Mouse (Mus musculus): ENCODE measurements around the gene 5330417H12Rik.

DNA sequence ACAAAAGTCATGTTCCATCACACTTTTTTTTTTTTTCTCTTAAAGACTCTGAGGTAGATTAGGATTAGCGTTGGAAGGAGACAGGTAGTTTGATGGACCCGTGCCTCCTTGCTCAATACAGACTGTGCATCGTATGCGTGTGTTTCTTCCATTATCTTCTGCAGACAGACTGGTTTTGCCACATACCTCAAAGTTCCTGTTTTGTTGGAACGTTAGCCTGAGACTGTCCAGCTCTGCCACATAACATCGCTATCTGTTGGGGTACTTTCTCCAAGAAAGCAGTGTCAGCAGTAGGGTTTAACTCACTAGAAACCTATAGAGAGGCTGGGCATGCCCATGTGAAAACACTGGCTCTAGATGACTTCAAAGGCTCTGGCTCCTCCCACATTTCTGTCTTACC, 31.5 kb upstream of the 5330417H12Rik start:
- TF ChIP-seq MEF2A (IDR thresholded peaks at IDR 0.05; ENCODE audit: extremely low read depth, insufficient replicate concordance, low read depth, low read length, poor library complexity, severe bottlenecking): no peak
- TF ChIP-seq CTCF (IDR thresholded peaks at IDR 0.05 in 2 of 3, conservative IDR thresholded peaks at IDR 0.05 in 1 of 3; ENCODE audit: control insufficient read depth in 1 of 3, insufficient read depth in 1 of 3, low read depth in 2 of 3, low read length in 3 of 3, poor library complexity in 1 of 3, severe bottlenecking in 1 of 3): no peak
- TF ChIP-seq KAT2A (conservative IDR thresholded peaks at IDR 0.05; ENCODE audit: low read depth, low read length): no peak
- no peak for TF ChIP-seq POLR2A (IDR thresholded peaks at IDR 0.05; ENCODE audit: control insufficient read depth in 1 of 2, insufficient read depth in 1 of 2, low read depth in 1 of 2, low read length in 2 of 2, poor library complexity in 1 of 2)
- no peak for TF ChIP-seq EP300 (IDR thresholded peaks at IDR 0.05; ENCODE audit: low read depth in 1 of 2, low read length in 2 of 2)
- TF ChIP-seq RCOR1 (IDR thresholded peaks at IDR 0.05; ENCODE audit: low read depth, low read length): no peak
- TF ChIP-seq MYB (IDR thresholded peaks at IDR 0.05; ENCODE audit: low read depth, low read length): no peak
- no peak for TF ChIP-seq CHD2 (IDR thresholded peaks at IDR 0.05; ENCODE audit: low read length)

Data from MEL (cell line).